Mouse (Mus musculus) neutrophil, adult 5-6 weeks (primary cell): ENCODE data around the gene Olfr279. TPM values are rescaled to one million over a fixed set of nuclear protein-coding genes. Genes with fewer than 3 reads are reported as not detected.

ENCODE experiments used
- ATAC-seq: fragments of 151-379, 151-347 bp; 2 replicates; pipeline ENCODE4 v1.8.0; 2017; ENCODE audit warnings: mild to moderate bottlenecking, moderate TSS enrichment; ENCODE audit not compliant: insufficient number of reproducible peaks, poor library complexity, low FRiP score, severe bottlenecking; ENCODE audit errors: extremely low read depth
- total RNA-seq: library from RNA; stranded (forward); fragments of 200-1000 nt; gene quantifications from 2 replicates; pipeline ENCODE4 v1.2.3, GENCODE M21; 2017

The Olfr279 gene
- total RNA-seq, result not detected in 2 replicates

- ATAC-seq, result no peak
Measured at GRCm38 (mm10) chr15:98492102-98492501, at the start of gene Olfr279. Gene Olfr279, plus strand, starts transcription at chr15:98492402.

GRCm38 (mm10) chr15:98444561-98444960 is 47.6 kb upstream of the Olfr279 start:
- ATAC-seq, result no peak

DNA sequence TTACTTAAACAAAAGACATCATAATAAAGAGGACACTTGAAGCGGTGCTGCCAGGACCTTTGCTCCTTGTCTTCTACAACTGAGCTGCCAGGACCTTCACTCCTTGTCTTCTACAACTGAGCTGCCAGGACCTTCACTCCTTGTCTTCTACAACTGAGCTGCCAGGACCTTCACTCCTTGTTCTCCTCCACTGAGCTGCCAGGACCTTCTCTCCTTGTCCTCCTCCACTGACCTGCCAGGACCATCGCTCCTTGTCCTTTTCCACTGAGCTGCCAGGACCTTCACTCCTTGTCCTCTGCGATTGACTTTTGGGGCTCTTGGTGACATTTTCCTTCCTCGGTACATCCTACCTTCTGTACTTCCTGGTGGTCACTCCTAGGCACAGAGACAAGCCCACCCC is 43.7 kb upstream of the Olfr279 start:
- no peak for ATAC-seq

DNA sequence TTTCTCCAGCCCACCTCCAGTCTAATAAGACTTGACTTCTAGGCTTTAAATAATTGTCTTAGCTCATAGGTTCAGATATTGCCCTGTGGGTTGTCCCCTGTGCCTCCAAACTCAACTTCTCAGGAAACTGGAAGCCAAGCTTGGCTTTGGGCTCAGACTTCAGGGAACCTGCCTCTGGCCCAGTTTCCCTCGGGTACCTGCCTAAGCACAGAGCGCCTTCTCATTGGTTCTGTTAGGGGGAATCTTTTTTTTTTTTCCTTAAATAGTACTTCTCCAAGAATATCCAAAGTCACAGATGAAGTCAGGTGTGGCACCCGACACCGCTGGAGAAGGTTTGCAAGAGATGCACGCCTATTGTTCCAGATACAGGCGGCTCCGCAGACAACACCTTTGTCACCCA is 39.9 kb upstream of the Olfr279 start, which contains the start of gene Olfr281:
TSS of gene Olfr281 (plus strand) at position 301 of the 400 bp plus-strand sequence.
- no peak for ATAC-seq

DNA sequence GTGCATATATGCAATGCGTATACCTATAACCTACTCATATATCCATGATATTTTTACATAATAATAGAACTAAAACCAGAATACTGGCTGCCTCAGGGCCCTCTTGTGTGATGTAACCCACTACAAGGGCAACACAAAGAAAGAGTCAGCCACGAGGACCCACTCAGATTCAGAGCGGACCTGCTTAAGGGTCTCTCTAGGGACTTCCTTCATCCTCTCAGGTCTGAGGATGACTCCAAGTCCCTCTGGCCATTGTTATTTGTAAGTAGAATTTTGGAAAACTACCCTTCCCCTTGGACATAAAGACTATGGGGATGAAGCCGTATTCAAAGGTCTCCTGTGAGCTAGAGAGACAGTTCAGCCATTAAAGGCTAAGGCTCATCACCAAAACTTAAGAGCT is 22.6 kb upstream of the Olfr279 start, which contains the start of gene OR5BS1P:
TSS of gene OR5BS1P (plus strand) at position 301 of the 400 bp plus-strand sequence.
- no peak for ATAC-seq

GRCm38 (mm10) chr15:98471539-98471938 is 20.7 kb upstream of the Olfr279 start:
- no peak for ATAC-seq

- ATAC-seq, result no peak
Measured at GRCm38 (mm10) chr15:98474958-98475357, 17.2 kb upstream of the Olfr279 start.

DNA sequence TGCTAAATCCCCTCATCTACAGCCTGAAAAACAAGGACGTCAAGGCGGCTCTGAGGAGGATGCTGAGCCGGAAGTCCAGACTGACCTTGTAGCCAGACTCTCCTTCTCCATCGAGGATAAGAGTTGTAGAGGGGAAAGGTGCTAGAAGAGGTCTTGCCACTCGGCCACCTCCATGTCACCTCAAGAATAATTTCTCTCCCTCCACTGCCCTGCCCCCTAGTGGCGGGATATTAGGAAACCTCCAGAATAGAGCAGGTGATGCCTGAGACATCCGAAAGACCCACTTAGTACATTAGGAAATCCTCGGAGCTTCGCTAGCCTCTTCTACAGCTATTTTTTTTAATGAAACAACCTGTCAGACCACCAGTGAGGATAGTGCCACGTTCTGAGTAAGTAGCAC is 16.8 kb upstream of the Olfr279 start:
- ATAC-seq, result peak; percentile 53

DNA sequence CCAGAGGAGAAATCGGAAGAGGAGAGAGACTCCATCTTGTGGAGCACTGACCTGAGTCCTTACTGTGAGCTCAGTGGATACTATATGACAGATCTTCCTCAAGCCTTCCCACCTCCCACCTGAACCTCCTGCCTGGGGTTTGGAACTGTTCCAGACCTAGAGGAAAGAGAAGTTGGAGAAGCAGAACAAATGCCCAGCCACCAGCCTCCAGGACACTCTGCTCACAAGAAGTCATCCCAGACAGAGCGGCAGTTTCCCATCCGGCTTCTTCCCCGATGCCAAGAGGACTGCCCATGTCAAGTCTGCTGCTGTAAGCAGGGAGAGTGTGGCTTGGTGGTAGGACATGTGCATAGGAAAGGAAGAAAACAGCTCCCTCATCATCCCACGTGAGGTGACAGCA is 15.9 kb upstream of the Olfr279 start:
- no peak for ATAC-seq

- ATAC-seq, result no peak
Measured at GRCm38 (mm10) chr15:98479568-98480102, 12.6 kb upstream of the Olfr279 start.

DNA sequence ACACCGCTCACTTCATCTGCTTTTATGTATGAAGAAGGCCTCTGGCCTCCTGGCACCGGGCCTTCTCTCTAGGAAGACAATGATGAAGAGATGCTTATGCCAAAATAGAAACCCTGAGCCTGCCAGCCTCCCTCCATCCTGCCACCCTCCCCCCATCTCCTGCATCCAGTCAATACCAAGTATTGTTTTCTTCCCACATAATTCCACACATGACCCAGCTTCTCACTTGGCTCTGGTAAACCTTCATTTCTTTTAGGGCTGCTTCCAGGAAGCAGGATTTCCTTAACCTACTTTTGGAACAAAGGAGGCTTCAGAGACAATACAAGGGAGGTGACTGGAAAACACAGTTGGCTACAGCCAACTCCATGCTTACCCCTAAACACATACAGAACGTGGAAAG is 9.5 kb upstream of the Olfr279 start, which contains the start of gene Lalba:
TSS of gene Lalba (minus strand) at position 21 of the 400 bp plus-strand sequence.
- no peak for ATAC-seq

DNA sequence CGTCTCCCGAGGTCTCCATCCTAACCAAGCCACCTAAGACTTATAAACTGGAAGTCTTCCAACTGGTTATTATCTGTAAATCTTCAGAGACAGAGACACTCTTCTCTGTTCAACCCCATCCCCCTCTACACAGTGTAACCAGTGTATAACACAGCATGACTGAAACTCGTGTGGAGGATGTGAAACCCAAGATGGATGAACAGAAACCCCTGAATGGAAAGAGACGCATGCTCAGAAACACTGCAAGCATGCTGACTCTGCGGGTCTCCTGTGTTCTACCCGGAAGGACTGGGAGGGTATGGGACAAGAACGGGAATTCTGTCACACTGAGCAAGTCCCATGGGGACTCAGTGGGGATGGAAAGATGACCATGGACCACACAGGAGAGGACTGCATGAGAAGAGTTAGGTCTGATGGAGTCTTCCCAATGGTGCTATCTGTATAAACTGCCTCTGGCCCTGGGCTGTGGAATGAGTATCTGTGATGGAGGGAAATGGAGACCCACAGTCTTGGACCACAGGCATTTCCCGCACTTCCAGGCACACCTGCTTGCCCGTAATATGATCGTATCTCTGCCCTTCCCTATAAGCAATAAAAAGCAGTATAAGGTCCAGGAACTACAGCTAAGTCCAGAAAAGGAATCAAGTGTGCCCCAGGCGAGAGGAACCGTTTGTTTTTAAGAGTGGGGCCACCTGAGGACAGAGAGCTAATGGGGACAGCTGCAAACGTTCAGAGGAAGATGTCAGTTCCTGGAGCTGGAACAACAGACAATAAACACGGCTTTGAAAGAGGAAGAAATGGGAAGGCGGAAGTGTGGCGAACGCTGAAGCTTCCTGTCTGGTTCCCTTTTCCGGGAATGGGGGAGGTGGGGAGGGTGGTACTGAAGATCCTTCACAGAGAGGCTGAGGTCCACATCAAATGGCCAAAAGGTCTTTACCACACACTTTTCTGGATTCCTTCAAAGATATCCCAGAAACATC is 8.0 kb upstream of the Olfr279 start:
- peak; percentile 85 for ATAC-seq

DNA sequence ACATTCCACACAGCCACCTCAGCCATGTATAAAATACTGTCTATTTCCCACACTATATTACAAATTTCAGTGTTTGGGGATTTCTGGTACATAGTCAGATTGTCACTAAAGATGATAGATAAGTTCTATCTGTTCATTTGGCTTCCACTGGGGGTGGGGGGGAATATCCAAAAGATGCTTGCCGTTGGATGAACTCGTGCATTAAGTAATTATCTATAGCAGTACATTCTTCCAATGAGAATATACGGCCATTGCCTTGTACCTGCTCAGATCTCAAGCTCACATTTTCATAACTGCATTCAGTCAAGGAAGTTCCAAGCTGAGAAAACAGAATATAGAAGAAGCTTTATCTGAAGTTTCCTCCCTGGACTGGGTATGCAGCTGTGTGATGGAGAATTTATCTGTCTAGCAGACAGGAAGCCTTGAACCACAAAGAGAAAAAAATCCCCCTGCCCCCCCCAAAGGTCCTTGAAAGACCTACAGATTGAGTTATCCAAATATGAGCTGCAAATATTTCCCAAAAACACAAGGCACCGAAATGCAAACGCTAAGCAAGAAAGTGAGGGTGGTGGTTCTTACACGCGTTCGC is 5.7 kb upstream of the Olfr279 start:
- ATAC-seq, result no peak

DNA sequence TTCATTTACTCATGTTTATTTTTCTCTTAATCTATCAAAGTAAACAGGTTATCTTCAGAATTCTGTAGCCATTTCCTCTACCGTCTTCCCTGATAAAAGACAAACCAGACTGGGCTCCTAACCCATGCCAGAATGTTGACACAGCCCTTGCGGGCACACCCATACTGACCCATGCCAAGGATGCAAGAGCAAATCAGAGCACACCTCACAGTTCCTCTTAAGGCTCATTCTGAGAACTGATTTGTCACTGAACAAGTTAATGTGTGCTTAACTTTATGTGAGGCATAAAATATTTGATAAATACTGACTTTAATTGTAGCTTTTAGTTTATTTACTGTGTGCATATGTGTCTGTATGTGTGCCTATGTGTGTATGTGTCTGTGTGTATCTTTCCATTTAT is 870 bp upstream of the Olfr279 start:
- no peak for ATAC-seq

GRCm38 (mm10) chr15:98497631-98498030 is 5.4 kb downstream of the Olfr279 start:
- ATAC-seq, result no peak

GRCm38 (mm10) chr15:98503317-98503716 is 11.1 kb downstream of the Olfr279 start:
- ATAC-seq, result no peak

GRCm38 (mm10) chr15:98504514-98504913 is 12.3 kb downstream of the Olfr279 start:
- peak; percentile 76 for ATAC-seq

- ATAC-seq, result no peak
Measured at GRCm38 (mm10) chr15:98506253-98506957, 14.2 kb downstream of the Olfr279 start.

DNA sequence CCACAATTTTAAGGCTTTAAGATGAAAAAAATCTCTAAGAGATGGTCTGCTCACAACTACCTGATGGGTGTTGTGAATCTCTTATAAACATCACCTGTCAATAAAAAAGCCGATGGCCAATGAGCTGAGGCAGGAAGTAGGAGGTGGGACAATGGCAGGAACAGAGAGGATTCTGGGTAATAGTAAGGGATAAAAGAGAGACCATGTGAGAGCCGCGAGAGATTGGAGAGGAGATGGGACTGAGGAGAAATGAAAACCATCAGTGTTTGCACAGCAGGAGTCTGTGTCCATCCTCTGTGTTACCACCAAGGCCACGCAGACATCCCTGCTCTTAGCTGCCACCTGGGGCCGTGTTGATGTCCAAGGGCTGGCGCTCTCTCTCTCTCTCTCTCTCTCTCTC is 15.1 kb downstream of the Olfr279 start:
- no peak for ATAC-seq
